Mouse (Mus musculus): Measurements from ENCODE around the gene A930004D18Rik. TPM values are rescaled to one million over a fixed set of nuclear protein-coding genes. Genes with fewer than 3 reads are reported as not detected.

The A930004D18Rik gene
- polyA plus RNA-seq, 1 experiment from 2014 or later: 19.9 TPM

DNA sequence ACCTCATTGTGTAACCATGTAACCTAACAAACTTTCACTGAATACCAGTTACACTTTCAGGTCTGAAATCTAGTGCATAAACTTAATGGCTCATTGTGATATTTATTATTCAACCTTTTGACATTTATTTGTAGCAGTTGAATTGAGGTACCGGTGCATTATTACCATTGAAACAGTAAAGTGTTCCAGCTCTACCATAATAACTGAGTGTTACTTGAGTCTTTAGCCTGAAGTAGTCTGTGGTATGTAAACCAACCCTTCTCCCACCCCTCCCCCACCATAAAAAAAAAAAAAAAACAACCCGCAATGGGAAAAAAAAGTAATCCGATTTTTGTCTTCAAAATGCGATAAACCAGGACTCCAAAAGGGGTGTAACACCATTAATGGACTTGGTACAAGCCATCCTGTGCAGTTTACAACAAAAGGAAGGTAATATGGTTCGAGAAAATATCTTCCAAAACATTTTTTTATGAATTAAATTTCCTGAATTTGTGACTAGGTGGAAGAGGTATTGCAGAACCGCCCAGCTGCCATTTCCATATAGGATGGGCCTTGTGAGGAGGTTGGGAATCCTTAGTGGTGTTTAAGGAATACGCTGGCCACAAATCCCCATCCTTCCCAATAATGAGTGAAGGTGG, 7.7 kb upstream of the A930004D18Rik start:
- 4% methylated on average over 7 of the region's 7 CpGs for WGBS
- Histone ChIP-seq H3K36me3 (no peaks in the 10 kb centered on the region), H3K9me3 (no peaks in the 10 kb centered on the region), H3K9ac (replicated peaks) (peak overlapping the region; percentile 100), H3K4me3 (replicated peaks) (peak overlapping the region; percentile 99), H3K27ac (peak overlapping the region; percentile 100), H3K4me1 (replicated peaks) (peaks cover 44% of the 10 kb centered on the region), H3K27me3 (no peaks in the 10 kb centered on the region), H3K4me2 (peak overlapping the region; percentile 89)
- no peak for ATAC-seq (ENCODE audit: insufficient number of reproducible peaks, insufficient read depth, low FRiP score, low TSS enrichment, low read depth)

GRCm38 (mm10) chr2:18041199-18041885, 3.8 kb upstream of the A930004D18Rik start:
- H3K27me3 ChIP-seq: no peaks in the 10 kb centered on the region

GRCm38 (mm10) chr2:18040347-18041160, 3.0 kb upstream of the A930004D18Rik start:
- H3K27me3 ChIP-seq: no peaks in the 10 kb centered on the region
- H3K9ac ChIP-seq (replicated peaks): peak overlapping the region; percentile 66
- no peaks in the 10 kb centered on the region for H3K9me3 ChIP-seq
- ATAC-seq (ENCODE audit: insufficient number of reproducible peaks, insufficient read depth, low FRiP score, low TSS enrichment, low read depth): no peak
- peak overlapping the region; percentile 23 for H3K4me3 ChIP-seq (replicated peaks)
- peak overlapping the region; percentile 85 for H3K27ac ChIP-seq
- peaks cover 49% of the 10 kb centered on the region for H3K4me1 ChIP-seq (replicated peaks)
- H3K4me2 ChIP-seq: peak overlapping the region; percentile 62
- H3K36me3 ChIP-seq: no peaks in the 10 kb centered on the region
- 15% methylated on average over 27 of the region's 27 CpGs for WGBS

More at GRCm38 (mm10) chr2:18041199-18041885, 3.8 kb upstream of the A930004D18Rik start:
- no peak for ATAC-seq (ENCODE audit: insufficient number of reproducible peaks, insufficient read depth, low FRiP score, low TSS enrichment, low read depth)
- Histone ChIP-seq H3K9ac (replicated peaks) (peak overlapping the region; percentile 66), H3K9me3 (no peaks in the 10 kb centered on the region), H3K4me1 (replicated peaks) (peaks cover 49% of the 10 kb centered on the region), H3K27ac (peak overlapping the region; percentile 85), H3K4me2 (peak overlapping the region; percentile 62), H3K36me3 (no peaks in the 10 kb centered on the region), H3K4me3 (replicated peaks) (peak overlapping the region; percentile 23)
- 6% methylated on average over 14 of the region's 14 CpGs for WGBS

GRCm38 (mm10) chr2:18039566-18040290, 2.2 kb upstream of the A930004D18Rik start:
- no peaks in the 10 kb centered on the region for H3K27me3 ChIP-seq
- 2% methylated on average over 46 of the region's 46 CpGs for WGBS
- peak; percentile 48; the same call in 1 of the 2 replicates for ATAC-seq (ENCODE audit: insufficient number of reproducible peaks, insufficient read depth, low FRiP score, low TSS enrichment, low read depth)
- H3K4me3 ChIP-seq (replicated peaks): peak overlapping the region; percentile 35
- peaks cover 49% of the 10 kb centered on the region for H3K4me1 ChIP-seq (replicated peaks)
- no peaks in the 10 kb centered on the region for H3K36me3 ChIP-seq
- H3K9ac ChIP-seq (replicated peaks): peak overlapping the region; percentile 76
- peak overlapping the region; percentile 85 for H3K27ac ChIP-seq
- H3K9me3 ChIP-seq: no peaks in the 10 kb centered on the region
- peak overlapping the region; percentile 62 for H3K4me2 ChIP-seq

DNA sequence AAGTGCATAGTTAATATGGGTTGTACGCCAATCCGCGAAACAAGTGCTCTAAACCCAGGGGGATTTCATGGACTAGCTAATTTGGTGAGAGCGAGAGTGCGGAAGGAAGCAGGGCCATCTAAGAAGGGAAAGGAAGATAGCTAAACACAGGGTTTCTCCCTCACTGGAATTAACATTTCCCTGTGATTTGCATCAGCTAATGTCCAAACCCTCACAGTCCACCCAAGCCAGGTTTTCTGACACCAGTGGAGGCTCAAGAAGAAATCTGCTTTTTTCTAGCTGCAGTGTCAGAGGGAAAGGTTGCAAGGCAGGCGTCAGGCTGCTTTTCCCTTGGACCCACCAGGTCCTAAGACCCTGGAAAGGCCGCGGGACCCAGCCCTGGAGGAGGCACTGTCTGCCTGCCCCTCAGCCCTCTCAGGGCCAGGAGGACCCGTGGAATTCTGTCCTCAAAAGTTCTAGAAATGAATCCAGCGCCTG, 1.4 kb upstream of the A930004D18Rik start:
- Histone ChIP-seq H3K4me2 (peak overlapping the region; percentile 62), H3K9ac (replicated peaks) (no peak overlapping the region), H3K27ac (no peak overlapping the region), H3K4me1 (replicated peaks) (peaks cover 46% of the 10 kb centered on the region), H3K9me3 (no peaks in the 10 kb centered on the region), H3K36me3 (no peaks in the 10 kb centered on the region), H3K27me3 (no peaks in the 10 kb centered on the region), H3K4me3 (replicated peaks) (no peak overlapping the region)
- 35% methylated on average over 10 of the region's 10 CpGs for WGBS
- ATAC-seq (ENCODE audit: insufficient number of reproducible peaks, insufficient read depth, low FRiP score, low TSS enrichment, low read depth): no peak

- Histone ChIP-seq H3K36me3 (no peaks in the 10 kb centered on the region), H3K4me2 (no peak overlapping the region), H3K4me3 (replicated peaks) (no peak overlapping the region), H3K9ac (replicated peaks) (no peak overlapping the region), H3K9me3 (no peaks in the 10 kb centered on the region), H3K27ac (no peak overlapping the region), H3K27me3 (no peaks in the 10 kb centered on the region), H3K4me1 (replicated peaks) (peaks cover 50% of the 10 kb centered on the region)
- no peak for ATAC-seq (ENCODE audit: insufficient number of reproducible peaks, insufficient read depth, low FRiP score, low TSS enrichment, low read depth)
- WGBS: 44% methylated on average over 3 of the region's 3 CpGs
Observed at GRCm38 (mm10) chr2:18038141-18038752, 710 bp upstream of the A930004D18Rik start.

- Histone ChIP-seq H3K27ac (no peak overlapping the region), H3K4me1 (replicated peaks) (peaks cover 40% of the 10 kb centered on the region), H3K4me2 (no peak overlapping the region), H3K36me3 (no peaks in the 10 kb centered on the region), H3K9ac (replicated peaks) (no peak overlapping the region), H3K9me3 (no peaks in the 10 kb centered on the region), H3K4me3 (replicated peaks) (no peak overlapping the region), H3K27me3 (no peaks in the 10 kb centered on the region)
- 60% methylated on average over 10 of the region's 10 CpGs for WGBS
- ATAC-seq (ENCODE audit: insufficient number of reproducible peaks, insufficient read depth, low FRiP score, low TSS enrichment, low read depth): no peak
Observed at GRCm38 (mm10) chr2:18034371-18035250, 2.9 kb downstream of the A930004D18Rik start.

DNA sequence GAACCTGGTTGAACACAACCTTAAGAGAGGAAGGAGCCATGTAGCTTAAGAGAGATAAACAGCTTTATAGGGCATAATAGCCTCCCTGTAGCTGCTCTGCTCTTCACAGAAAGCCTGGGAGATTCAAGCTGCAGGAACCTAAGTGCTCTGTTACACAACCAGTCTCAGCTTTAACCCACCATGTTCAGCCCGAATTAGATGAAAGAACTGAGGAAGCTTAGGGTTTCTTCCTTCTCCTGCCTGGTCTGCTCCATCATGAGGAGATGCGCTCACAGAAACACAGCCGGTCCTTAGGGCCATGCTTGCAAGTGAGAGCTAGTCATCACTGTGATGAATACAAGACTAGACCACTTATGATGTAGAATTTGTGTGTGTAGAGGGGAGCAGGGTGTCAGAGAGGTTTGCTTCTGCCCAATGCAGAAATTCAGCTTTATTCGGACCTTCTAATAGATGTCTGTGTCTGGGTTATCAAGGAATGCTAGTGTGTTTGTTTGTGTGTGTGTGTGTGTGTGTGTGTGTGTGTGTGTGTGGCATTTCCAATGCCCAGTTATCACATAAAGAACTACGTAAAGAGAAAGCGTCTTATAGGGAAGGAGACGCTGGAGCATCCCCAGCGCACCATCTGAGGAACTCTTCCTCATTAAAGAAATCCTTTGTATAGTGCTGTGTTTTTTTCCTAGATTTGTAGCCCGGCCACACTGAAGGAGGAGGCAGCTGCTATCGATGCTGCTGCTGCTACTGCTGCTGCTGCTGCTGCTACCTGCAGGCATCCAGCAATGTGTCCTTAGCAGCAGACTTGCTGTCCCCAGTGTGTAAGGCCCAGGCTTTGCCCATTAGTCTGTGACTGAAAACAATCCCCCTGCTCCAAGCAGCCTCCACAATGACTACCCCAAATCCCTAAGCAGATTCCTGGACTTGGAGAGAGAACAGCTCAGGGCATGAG, 4.1 kb downstream of the A930004D18Rik start:
- Histone ChIP-seq H3K9ac (replicated peaks) (no peak overlapping the region), H3K27me3 (no peaks in the 10 kb centered on the region), H3K4me3 (replicated peaks) (no peak overlapping the region), H3K36me3 (no peaks in the 10 kb centered on the region), H3K9me3 (no peaks in the 10 kb centered on the region), H3K27ac (no peak overlapping the region), H3K4me2 (peak overlapping the region; percentile 91), H3K4me1 (replicated peaks) (peaks cover 31% of the 10 kb centered on the region)
- no peak for ATAC-seq (ENCODE audit: insufficient number of reproducible peaks, insufficient read depth, low FRiP score, low TSS enrichment, low read depth)
- WGBS: 46% methylated on average over 10 of the region's 10 CpGs

DNA sequence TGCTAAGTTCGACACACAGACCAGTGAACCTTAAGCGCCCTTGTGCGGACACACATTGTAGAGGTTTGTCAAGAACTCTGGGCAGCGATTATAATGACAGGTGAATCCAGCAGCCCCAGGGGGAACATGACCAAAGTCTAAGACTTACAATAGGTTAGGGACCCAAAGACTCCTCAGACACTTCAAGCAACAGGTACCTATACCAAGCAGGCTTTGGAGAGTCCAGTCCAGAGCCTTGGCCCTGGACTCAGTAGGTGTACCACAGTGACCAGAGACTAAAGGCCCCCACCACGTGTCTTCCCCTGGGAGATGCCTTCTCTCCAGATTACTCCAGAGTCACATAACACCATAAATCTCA, 5.0 kb downstream of the A930004D18Rik start:
- H3K4me1 ChIP-seq (replicated peaks): peaks cover 31% of the 10 kb centered on the region
- 0 out of 2 replicates have a peak overlapping the region, but pooled peaks have one; percentile 42 for H3K4me3 ChIP-seq (replicated peaks)
- no peak overlapping the region for H3K9ac ChIP-seq (replicated peaks)
- no peak for ATAC-seq (ENCODE audit: insufficient number of reproducible peaks, insufficient read depth, low FRiP score, low TSS enrichment, low read depth)
- H3K27me3 ChIP-seq: no peaks in the 10 kb centered on the region
- no peaks in the 10 kb centered on the region for H3K36me3 ChIP-seq
- H3K27ac ChIP-seq: 0 out of 2 replicates have a peak overlapping the region, but pooled peaks have one; percentile 79
- peak overlapping the region; percentile 91 for H3K4me2 ChIP-seq
- WGBS: 25% methylated on average over 5 of the region's 5 CpGs
- no peaks in the 10 kb centered on the region for H3K9me3 ChIP-seq

All from limb, embryonic 12.5 days (tissue).